8 mouse cellular contexts compared by ENCODE assay signal in genomic region chr7:27804297-27805030, GRCm38 (mm10). TPM values are rescaled to one million over a fixed set of nuclear protein-coding genes. Genes with fewer than 3 reads are reported as not detected.
DNase-seq lines count a peak whose midpoint lies in the region; ATAC-seq lines count a peak whose summit lies in the region.

No protein-coding gene starts in this region.

- H3K4me2 ChIP-seq in heart, embryonic 14.5 days (ENCODE audit: low read length) = peak overlapping the region; percentile 92
- H3K4me2 ChIP-seq in liver, embryonic 13.5 days = peak overlapping the region; percentile 85
- H3K4me2 ChIP-seq in stomach, embryonic 16.5 days (ENCODE audit: low read depth, low read length) = peak overlapping the region; percentile 56

- peak; percentile 68 for ATAC-seq in heart, embryonic 14.5 days (ENCODE audit: insufficient number of reproducible peaks, insufficient read depth, low FRiP score, low read depth)
- ATAC-seq in liver, embryonic 13.5 days (ENCODE audit: low read depth) = peak; percentile 88
- peak; percentile 94 for ATAC-seq in stomach, embryonic 16.5 days (ENCODE audit: insufficient read depth, low FRiP score)

- no peaks in the 10 kb centered on the region for H3K4me1 ChIP-seq in brown adipose tissue, adult 24 weeks (ENCODE audit: control insufficient read depth, insufficient read depth, insufficient read length, low read length)
- no peaks in the 10 kb centered on the region for H3K4me1 ChIP-seq in heart, embryonic 14.5 days (ENCODE audit: control insufficient read depth in 2 of 2, insufficient read depth in 2 of 2, low read length in 2 of 2)
- peaks cover 11% of the 10 kb centered on the region for H3K4me1 ChIP-seq in liver, embryonic 13.5 days (replicated peaks)
- no peaks in the 10 kb centered on the region for H3K4me1 ChIP-seq in stomach, embryonic 16.5 days (ENCODE audit: control insufficient read depth, insufficient read depth, low read length)

- H3K9me3 ChIP-seq in heart, embryonic 14.5 days (ENCODE audit: control insufficient read depth, low read length) = no peaks in the 10 kb centered on the region
- H3K9me3 ChIP-seq in liver, embryonic 13.5 days (replicated peaks) = no peaks in the 10 kb centered on the region
- H3K9me3 ChIP-seq in stomach, embryonic 16.5 days (replicated peaks; ENCODE audit: control insufficient read depth, low read length) = no peaks in the 10 kb centered on the region

- WGBS in heart, embryonic 14.5 days = under 1% methylated on average over 25 of the region's 25 CpGs
- whole genome bisulfite sequencing in liver, embryonic 13.5 days (ENCODE audit: insufficient replicate concordance) = under 1% methylated on average over 25 of the region's 25 CpGs
- WGBS in stomach, embryonic 16.5 days = under 1% methylated on average over 25 of the region's 25 CpGs

- H3K27ac ChIP-seq in brown adipose tissue, adult 24 weeks (replicated peaks; ENCODE audit: low read depth, low read length) = peak overlapping the region; percentile 76
- H3K27ac ChIP-seq in heart, embryonic 14.5 days (replicated peaks in 1 of 2; ENCODE audit: control insufficient read depth in 1 of 2, insufficient read depth in 1 of 2, low read depth in 2 of 2, low read length in 2 of 2) = peak overlapping the region; percentile 55 to 65
- no peak overlapping the region; the same call in 1 of the 2 replicates for H3K27ac ChIP-seq in liver, embryonic 13.5 days
- H3K27ac ChIP-seq in stomach, embryonic 16.5 days (ENCODE audit: low read length) = peak overlapping the region; percentile 67

- H3K27me3 ChIP-seq in heart, embryonic 14.5 days (ENCODE audit: control insufficient read depth, insufficient read depth, low read length) = no peaks in the 10 kb centered on the region
- no peaks in the 10 kb centered on the region for H3K27me3 ChIP-seq in liver, embryonic 13.5 days
- no peaks in the 10 kb centered on the region for H3K27me3 ChIP-seq in stomach, embryonic 16.5 days (ENCODE audit: control insufficient read depth, insufficient read depth, low read length)

- H3K36me3 ChIP-seq in heart, embryonic 14.5 days (ENCODE audit: control insufficient read depth, insufficient read depth, low read length) = peaks cover 27% of the 10 kb centered on the region
- H3K36me3 ChIP-seq in liver, embryonic 13.5 days = peaks cover 17% of the 10 kb centered on the region
- no peaks in the 10 kb centered on the region; the same call in 1 of the 2 replicates for H3K36me3 ChIP-seq in stomach, embryonic 16.5 days (ENCODE audit: control insufficient read depth, insufficient read depth, low read length)

- peak; percentile 78 for DNase-seq in CD4-positive, CD25-positive, alpha-beta regulatory T cell, adult 2 months (ENCODE audit: low read depth, low spot score)
- DNase-seq in fat pad, adult 2 months (ENCODE audit: extremely low read depth, low read depth, low spot score) = peak; percentile 43
- DNase-seq in kidney, postnatal 14 days = peak; percentile 88
- DNase-seq in liver, embryonic 13.5 days = peak; percentile 65
- DNase-seq in neural tube, embryonic 10.5 days (ENCODE audit: extremely low spot score, low spot score) = peak; percentile 77

- H3K9ac ChIP-seq in heart, embryonic 14.5 days (ENCODE audit: low read length) = peak overlapping the region; percentile 89
- peak overlapping the region; percentile 76 for H3K9ac ChIP-seq in liver, embryonic 13.5 days
- H3K9ac ChIP-seq in stomach, embryonic 16.5 days (ENCODE audit: low read length) = peak overlapping the region; percentile 84

- H3K4me3 ChIP-seq in brown adipose tissue, adult 24 weeks (ENCODE audit: insufficient read depth, low read depth, low read length) = peak overlapping the region; percentile 97
- H3K4me3 ChIP-seq in heart, embryonic 14.5 days (ENCODE audit: control insufficient read depth in 1 of 2, insufficient read depth in 1 of 2, low read depth in 1 of 2, low read length in 2 of 2) = peak overlapping the region; percentile 58 to 84
- peak overlapping the region; percentile 70 for H3K4me3 ChIP-seq in liver, embryonic 13.5 days (replicated peaks)
- peak overlapping the region; percentile 78 for H3K4me3 ChIP-seq in stomach, embryonic 16.5 days (replicated peaks; ENCODE audit: low read length)

RNA-seq across cellular contexts. Expression of gene Zfp626, which starts 2.5 kb away (rescaled TPM):
- 2.1 and 2.8 TPM in 2 replicates for polyA plus RNA-seq in brown adipose tissue, adult 24 weeks (2012; ENCODE audit: insufficient read depth, insufficient read length, missing spikeins)
- 1.2 TPM in 2 replicates for polyA plus RNA-seq in heart, embryonic 14.5 days (2014; fragmentation: Nextera tagmentation; extraction: Ambion mirVana)
- 0.75 and 0.86 TPM in 2 replicates for polyA plus RNA-seq in liver, embryonic 13.5 days (2015; fragmentation: Nextera tagmentation; extraction: Ambion mirVana)
- polyA plus RNA-seq in stomach, embryonic 16.5 days (2015; fragmentation: Nextera tagmentation; extraction: Ambion mirVana) = 1.9 and 2.5 TPM in 2 replicates

RNA-seq across cellular contexts. Expression of gene Zfp59, which starts 33.9 kb away (rescaled TPM):
- 1.9 and 3.2 TPM in 2 replicates for polyA plus RNA-seq in brown adipose tissue, adult 24 weeks (2012; ENCODE audit: insufficient read depth, insufficient read length, missing spikeins)
- polyA plus RNA-seq in heart, embryonic 14.5 days (2014; fragmentation: Nextera tagmentation; extraction: Ambion mirVana) = 5.2 and 6.7 TPM in 2 replicates
- polyA plus RNA-seq in liver, embryonic 13.5 days (2015; fragmentation: Nextera tagmentation; extraction: Ambion mirVana) = 1.8 and 2.5 TPM in 2 replicates
- 6.4 and 6.7 TPM in 2 replicates for polyA plus RNA-seq in stomach, embryonic 16.5 days (2015; fragmentation: Nextera tagmentation; extraction: Ambion mirVana)

RNA-seq across cellular contexts. Expression of gene Zfp607a, which starts 52.9 kb away (rescaled TPM):
- 1.7 and 2.0 TPM in 2 replicates for polyA plus RNA-seq in brown adipose tissue, adult 24 weeks (2012; ENCODE audit: insufficient read depth, insufficient read length, missing spikeins)
- 3.5 and 3.8 TPM in 2 replicates for polyA plus RNA-seq in heart, embryonic 14.5 days (2014; fragmentation: Nextera tagmentation; extraction: Ambion mirVana)
- polyA plus RNA-seq in liver, embryonic 13.5 days (2015; fragmentation: Nextera tagmentation; extraction: Ambion mirVana) = 1.2 and 1.3 TPM in 2 replicates
- 3.9 and 4.6 TPM in 2 replicates for polyA plus RNA-seq in stomach, embryonic 16.5 days (2015; fragmentation: Nextera tagmentation; extraction: Ambion mirVana)
